Mouse (Mus musculus): ENCODE measurements around the gene Mrps24.

GRCm38 (mm10) chr11:5729582-5729981 lies 14.1 kb upstream of the Mrps24 start:
- no peak for TF ChIP-seq CTCF (IDR thresholded peaks at IDR 0.05; ENCODE audit: control insufficient read depth, insufficient read depth, low read length)
- TF ChIP-seq POLR2A (IDR thresholded peaks at IDR 0.05; ENCODE audit: borderline replicate concordance, control insufficient read depth, low read depth, low read length): no peak
